Mouse (Mus musculus) Muller cell, postnatal 12 days (primary cell): ENCODE results near the gene Akr1b3.

Experiments used
- DNase-seq: peaks from one replicate; pipeline ENCODE4 v3.0.0-alpha.2; 2015; ENCODE audit errors: inconsistent ontology term

Gene Akr1b3

GRCm38 (mm10) chr6:34270717-34271116 lies 46.6 kb downstream of the Akr1b3 start:
- no peak for DNase-seq

GRCm38 (mm10) chr6:34258546-34258945 lies 58.7 kb downstream of the Akr1b3 start:
- no peak for DNase-seq
